Mouse (Mus musculus): ENCODE data around the gene Rnf40. TPM values are rescaled to one million over a fixed set of nuclear protein-coding genes. Genes with fewer than 3 reads are reported as not detected.

The Rnf40 gene
- total RNA-seq (2021), result 10 to 100 TPM; 67.4 to 67.9 TPM
- long read RNA-seq, full-length matches to known transcripts, result 104 of 149 reads
- long read RNA-seq, partial matches to known transcripts, result 15 of 149 reads
- long read RNA-seq, other reads (novel, unspliced or antisense), result 30 of 149 reads

GRCm38 (mm10) chr7:127588011-127588871 is at the start of gene Rnf40, which contains the start of gene Ccdc189:
TSS of gene Rnf40 (plus strand) at chr7:127588767.
TSS of gene Ccdc189 (minus strand) at chr7:127588595.
- peak; percentile 94 to 97 for DNase-seq (ENCODE audit: low spot score in 2 of 2)

DNA sequence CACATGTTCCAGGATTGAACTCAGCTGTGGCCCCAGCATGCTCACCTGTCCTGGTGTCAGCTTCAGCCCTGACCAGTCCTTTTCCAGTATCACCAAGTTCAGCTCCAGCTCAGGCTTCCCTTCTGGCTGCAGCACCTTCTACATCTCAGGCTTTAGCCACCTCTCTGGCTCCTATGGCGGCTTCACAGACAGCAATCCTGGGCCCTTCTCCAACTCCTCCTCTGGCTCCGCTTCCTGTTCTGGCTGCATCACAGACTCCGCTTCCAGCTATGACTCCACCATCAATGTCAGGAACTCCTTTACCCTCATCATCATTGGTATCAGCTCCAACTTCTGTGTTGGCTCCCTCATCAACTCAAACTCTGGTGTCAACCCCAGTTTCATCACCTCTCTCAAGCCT is 46.9 kb upstream of the Rnf40 start:
- no peak for DNase-seq (ENCODE audit: low spot score in 2 of 2)

DNA sequence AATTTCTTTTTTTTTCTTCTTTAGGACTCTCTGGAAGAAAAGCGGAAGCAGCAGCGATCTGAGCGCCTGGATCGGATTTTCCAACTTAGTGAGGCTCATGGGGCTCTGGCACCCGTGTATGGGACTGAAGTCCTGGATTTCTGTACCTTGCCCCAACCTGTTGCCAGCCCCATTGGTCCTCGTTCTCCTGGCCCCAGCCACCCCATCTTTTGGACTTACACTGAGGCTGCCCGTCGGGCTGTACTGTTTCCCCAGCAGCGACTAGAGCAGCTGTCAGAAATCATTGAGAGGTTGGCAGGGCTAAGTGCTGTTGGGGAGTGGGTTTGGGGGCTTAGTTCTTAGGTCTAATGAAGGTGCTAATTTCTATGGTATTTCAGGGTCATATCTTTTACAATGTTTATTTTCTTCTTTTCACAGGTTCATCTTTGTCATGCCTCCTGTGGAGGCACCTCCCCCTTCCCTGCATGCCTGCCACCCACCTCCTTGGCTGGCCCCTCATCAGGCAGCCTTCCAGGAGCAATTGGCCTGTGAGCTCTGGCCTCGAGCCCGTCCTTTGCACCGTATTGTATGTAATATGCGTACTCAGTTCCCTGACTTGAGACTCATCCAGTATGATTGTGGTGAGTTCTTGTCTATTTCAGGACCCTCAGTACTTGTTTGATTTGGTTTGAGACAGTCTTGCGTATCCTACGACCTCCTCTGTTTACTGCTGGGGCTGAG is 39.3 kb upstream of the Rnf40 start:
- DNase-seq (ENCODE audit: low spot score in 2 of 2), result peak in 1 of 2 experiments; percentile 36

DNA sequence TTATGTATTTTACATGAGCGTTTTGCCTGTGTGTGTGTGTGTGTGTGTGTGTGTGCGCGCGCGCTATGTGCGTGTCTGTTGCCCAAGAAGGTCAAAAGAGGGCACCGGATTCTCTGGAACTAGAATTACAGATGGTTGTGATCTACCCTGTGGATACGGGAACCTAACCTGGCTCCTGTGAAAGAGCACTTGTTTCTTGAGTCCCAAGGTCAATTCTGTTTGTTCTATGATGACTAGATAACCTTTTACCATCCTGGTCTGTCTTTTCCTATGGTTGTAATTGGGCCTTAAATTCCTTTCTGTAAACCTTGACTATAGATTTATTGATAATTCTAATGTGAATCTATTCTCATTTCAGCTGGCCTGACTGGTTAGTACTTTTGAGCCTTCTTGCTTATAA is 37.0 kb upstream of the Rnf40 start:
- DNase-seq (ENCODE audit: low spot score in 2 of 2), result no peak

- DNase-seq (ENCODE audit: low spot score in 2 of 2), result no peak
Observed at GRCm38 (mm10) chr7:127560580-127560979, 28.0 kb upstream of the Rnf40 start.

DNA sequence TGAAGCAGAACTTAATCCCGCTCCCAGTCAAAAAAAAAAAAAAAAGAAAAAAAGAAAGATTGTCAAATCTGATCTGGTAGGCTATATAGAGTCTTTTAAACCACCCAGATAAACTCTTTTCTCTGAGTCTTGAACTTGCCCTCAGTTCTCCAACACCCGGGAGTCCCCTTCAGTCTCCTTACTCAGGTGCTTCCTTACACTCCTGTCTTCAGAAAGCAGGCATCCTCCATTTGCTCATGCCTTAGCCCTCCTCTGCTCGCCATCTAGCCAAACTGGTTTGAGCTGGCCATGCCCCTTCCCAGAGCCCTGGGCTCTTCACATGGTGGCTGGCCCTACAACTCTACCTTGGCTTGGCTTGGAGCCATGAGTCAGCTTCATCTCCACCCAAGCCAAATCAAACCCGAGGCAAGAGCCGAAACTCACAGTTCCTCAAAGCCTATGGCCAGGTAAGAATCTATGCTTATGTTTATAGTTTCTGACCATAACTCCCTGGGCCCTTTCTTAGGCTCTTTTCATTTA is 27.2 kb upstream of the Rnf40 start, which contains the start of gene Tmem265:
Tmem265 (plus strand) TSS at position 51 of the 519 bp plus-strand sequence.
- DNase-seq (ENCODE audit: low spot score in 2 of 2), result no peak

GRCm38 (mm10) chr7:127564381-127565150 is 24.0 kb upstream of the Rnf40 start:
- peak in 1 of 2 experiments; percentile 11 for DNase-seq (ENCODE audit: low spot score in 2 of 2)

- DNase-seq (ENCODE audit: low spot score in 2 of 2), result peak; percentile 92 to 96
Observed at GRCm38 (mm10) chr7:127572895-127573471, 15.6 kb upstream of the Rnf40 start, which contains the start of gene Phkg2. TSS of gene Phkg2 (plus strand) at chr7:127573340.

DNA sequence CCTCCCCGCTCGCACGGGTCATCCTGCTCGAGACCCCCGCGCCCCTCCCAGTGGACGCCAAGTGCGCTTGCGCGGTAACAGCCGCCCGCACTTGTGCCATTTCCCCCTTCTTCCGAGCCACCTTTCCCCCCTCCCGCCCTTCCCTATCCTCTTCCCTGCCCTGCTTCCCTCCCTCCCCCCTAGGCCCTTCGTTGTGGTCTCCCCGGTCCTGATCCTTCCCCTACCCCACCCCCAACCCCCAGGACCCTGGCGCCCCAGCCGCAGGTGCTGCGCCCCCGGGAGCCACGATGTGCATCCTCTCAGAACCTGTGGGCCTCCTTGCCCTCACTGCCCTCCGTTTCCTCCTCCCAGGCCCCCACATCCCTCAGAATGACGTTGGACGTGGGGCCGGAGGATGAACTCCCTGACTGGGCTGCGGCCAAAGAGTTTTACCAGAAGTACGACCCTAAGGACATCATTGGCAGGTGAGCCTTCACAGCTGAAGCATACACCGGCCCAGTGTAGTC is 15.0 kb upstream of the Rnf40 start:
- DNase-seq (ENCODE audit: low spot score in 2 of 2), result no peak

DNA sequence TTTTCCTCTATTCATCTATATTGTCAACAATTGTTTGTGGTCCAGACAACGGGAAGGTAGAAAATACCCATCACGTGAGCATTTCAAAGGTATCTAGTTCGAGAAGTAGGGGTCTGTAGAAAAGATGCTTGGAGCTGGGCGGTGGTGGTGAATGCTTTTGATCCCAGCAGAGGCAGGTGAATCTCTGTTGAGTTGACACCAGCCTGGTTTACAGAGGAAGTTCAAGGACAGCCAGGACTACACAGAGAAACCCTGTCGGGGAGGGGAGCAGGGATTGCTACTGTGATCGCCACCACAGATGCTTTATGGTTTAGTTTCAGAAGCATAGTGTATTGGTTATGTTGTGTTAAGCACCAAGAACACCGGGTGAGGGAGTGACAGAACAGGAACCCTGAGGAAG is 14.5 kb upstream of the Rnf40 start:
- DNase-seq (ENCODE audit: low spot score in 2 of 2), result no peak

- no peak for DNase-seq (ENCODE audit: low spot score in 2 of 2)
Observed at GRCm38 (mm10) chr7:127583260-127583659, 5.3 kb upstream of the Rnf40 start.

- no peak for DNase-seq (ENCODE audit: low spot score in 2 of 2)
Observed at GRCm38 (mm10) chr7:127585031-127585430, 3.5 kb upstream of the Rnf40 start.

- no peak for DNase-seq (ENCODE audit: low spot score in 2 of 2)
Observed at GRCm38 (mm10) chr7:127586149-127586548, 2.4 kb upstream of the Rnf40 start.

DNA sequence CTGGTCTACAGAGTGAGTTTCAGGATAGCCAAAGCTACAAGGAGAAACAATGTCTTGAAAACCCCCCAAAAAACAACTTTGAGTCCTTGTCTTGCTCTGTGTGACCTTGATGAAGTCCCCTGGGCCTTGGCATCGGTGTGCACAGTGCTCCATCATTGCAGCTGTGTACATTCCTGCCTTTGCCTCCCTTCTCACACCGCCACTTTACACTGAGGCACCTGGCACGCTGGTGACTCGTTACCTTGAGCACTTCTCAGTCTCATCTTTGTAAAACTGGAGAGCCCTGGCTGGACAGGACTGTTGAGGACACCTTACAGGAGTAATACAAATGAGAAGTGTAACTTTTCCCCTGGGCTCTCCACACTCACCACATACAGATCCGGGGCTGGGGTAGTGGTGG is 1.4 kb upstream of the Rnf40 start:
- no peak for DNase-seq (ENCODE audit: low spot score in 2 of 2)

GRCm38 (mm10) chr7:127588901-127589300 is 334 bp downstream of the Rnf40 start:
- DNase-seq (ENCODE audit: low spot score in 2 of 2), result no peak

GRCm38 (mm10) chr7:127589637-127590036 is 1.1 kb downstream of the Rnf40 start:
- no peak for DNase-seq (ENCODE audit: low spot score in 2 of 2)

GRCm38 (mm10) chr7:127591108-127591507 is 2.5 kb downstream of the Rnf40 start:
- no peak for DNase-seq (ENCODE audit: low spot score in 2 of 2)

- no peak for DNase-seq (ENCODE audit: low spot score in 2 of 2)
Observed at GRCm38 (mm10) chr7:127592575-127592974, 4.0 kb downstream of the Rnf40 start.

DNA sequence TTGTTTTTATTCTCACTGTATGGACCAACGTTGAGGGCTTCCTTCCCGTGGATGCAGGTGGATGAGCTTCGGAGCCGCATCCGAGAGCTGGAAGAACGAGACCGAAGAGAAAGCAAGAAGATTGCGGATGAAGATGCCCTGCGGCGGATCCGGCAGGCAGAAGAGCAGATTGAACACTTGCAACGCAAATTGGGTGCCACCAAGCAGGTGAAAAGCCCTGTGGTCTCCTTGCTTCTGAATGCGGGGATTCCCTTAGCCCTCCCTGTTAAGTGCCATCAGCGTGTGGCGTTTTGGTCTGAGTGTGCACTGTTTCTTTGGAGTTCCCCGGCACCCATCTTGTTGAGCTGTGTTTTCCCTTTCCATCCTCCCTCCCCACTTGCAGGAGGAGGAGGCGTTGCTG is 8.2 kb downstream of the Rnf40 start:
- no peak for DNase-seq (ENCODE audit: low spot score in 2 of 2)

DNA sequence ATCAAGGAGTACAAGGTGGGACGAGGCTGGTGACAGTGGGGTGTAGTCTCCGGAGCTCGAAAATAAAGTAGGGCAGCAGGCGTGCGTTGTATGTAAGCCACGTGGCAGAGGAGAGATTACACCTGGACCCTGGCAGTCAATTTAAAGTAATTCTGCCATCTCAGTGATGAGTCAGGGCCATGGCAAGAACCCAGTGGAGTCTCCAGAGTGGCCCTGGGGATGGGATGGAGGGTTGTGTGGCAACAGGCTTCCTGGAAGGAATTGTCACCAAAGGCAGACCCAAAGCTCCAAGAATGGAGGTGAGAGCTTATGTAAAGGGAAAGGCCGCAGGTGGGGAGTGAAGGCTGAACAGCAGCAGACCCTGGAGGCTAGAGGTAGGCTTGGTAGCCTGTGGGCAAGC is 12.0 kb downstream of the Rnf40 start:
- no peak for DNase-seq (ENCODE audit: low spot score in 2 of 2)

All from layer of hippocampus, adult 18-20 months (tissue).